Mouse (Mus musculus) cortical plate, adult 2 months (tissue): ENCODE data around the gene Gpd2.

Experiments
- CTCF ChIP-seq: fragments of 200-500 bp; IDR thresholded peaks from 2 replicates; pipeline ENCODE4 v1.5.1; 2011; ENCODE audit warnings: mild to moderate bottlenecking, control low read depth, low read length; ENCODE audit not compliant: insufficient read depth; ENCODE audit errors: extremely low read depth
- POLR2A ChIP-seq: fragments of 200-500 bp; IDR thresholded peaks from 2 replicates; pipeline ENCODE4 v1.6.1; 2011; ENCODE audit warnings: mild to moderate bottlenecking, low read length, control low read depth; ENCODE audit not compliant: insufficient read depth; ENCODE audit errors: extremely low read depth

GRCm38 (mm10) chr2:57378147-57378889 lies 140.9 kb downstream of the Gpd2 start:
- TF ChIP-seq CTCF = no peak
- TF ChIP-seq POLR2A = no peak
